Mouse (Mus musculus): ENCODE measurements around the gene Itsn1. TPM values are rescaled to one million over a fixed set of nuclear protein-coding genes. Genes with fewer than 3 reads are reported as not detected.

The Itsn1 gene
- polyA plus RNA-seq, 1 experiment from 2014 or later = 24.5 TPM

- H3K4me1 ChIP-seq (replicated peaks; ENCODE audit: control insufficient read depth, insufficient read depth, low read length) = peaks cover 4% of the 10 kb centered on the region
- H3K9me3 ChIP-seq (ENCODE audit: control insufficient read depth, low read length) = no peaks in the 10 kb centered on the region
- no peak overlapping the region for H3K4me3 ChIP-seq (ENCODE audit: low read depth, low read length)
- ATAC-seq (replicated peaks; ENCODE audit: low FRiP score) (no peak), DNase-seq (ENCODE audit: low spot score) (no peak)
- no peak overlapping the region for H3K4me2 ChIP-seq
- H3K27me3 ChIP-seq (replicated peaks; ENCODE audit: control insufficient read depth, insufficient read depth, low read length) = no peaks in the 10 kb centered on the region
- no peak overlapping the region for H3K27ac ChIP-seq (ENCODE audit: low read depth, low read length)
- 80% methylated on average over 6 of the region's 6 CpGs for WGBS
- peaks cover 2% of the 10 kb centered on the region; the same call in 1 of the 2 replicates for H3K36me3 ChIP-seq (ENCODE audit: control insufficient read depth, insufficient read depth, low read length)
- no peak overlapping the region for H3K9ac ChIP-seq (ENCODE audit: low read depth, low read length)
Measured at GRCm38 (mm10) chr16:91784298-91784697, 55.2 kb downstream of the Itsn1 start.

- H3K4me1 ChIP-seq (replicated peaks; ENCODE audit: control insufficient read depth, insufficient read depth, low read length) = peaks cover 23% of the 10 kb centered on the region
- DNase-seq (ENCODE audit: low spot score) (no peak), ATAC-seq (replicated peaks; ENCODE audit: low FRiP score) (no peak)
- H3K9me3 ChIP-seq (ENCODE audit: control insufficient read depth, low read length) = no peaks in the 10 kb centered on the region
- no peaks in the 10 kb centered on the region for H3K27me3 ChIP-seq (replicated peaks; ENCODE audit: control insufficient read depth, insufficient read depth, low read length)
- no peak overlapping the region for H3K27ac ChIP-seq (ENCODE audit: low read depth, low read length)
- H3K4me3 ChIP-seq (ENCODE audit: low read depth, low read length) = no peak overlapping the region
- peaks cover 2% of the 10 kb centered on the region; the same call in 1 of the 2 replicates for H3K36me3 ChIP-seq (ENCODE audit: control insufficient read depth, insufficient read depth, low read length)
- H3K4me2 ChIP-seq = no peak overlapping the region
- 85% methylated on average over 10 of the region's 10 CpGs for WGBS
- H3K9ac ChIP-seq (ENCODE audit: low read depth, low read length) = no peak overlapping the region
Measured at GRCm38 (mm10) chr16:91786425-91786824, 57.3 kb downstream of the Itsn1 start.

- Histone ChIP-seq H3K4me1 (replicated peaks; ENCODE audit: control insufficient read depth, insufficient read depth, low read length) (peaks cover 33% of the 10 kb centered on the region), H3K27me3 (replicated peaks; ENCODE audit: control insufficient read depth, insufficient read depth, low read length) (no peaks in the 10 kb centered on the region), H3K36me3 (ENCODE audit: control insufficient read depth, insufficient read depth, low read length) (peaks cover 5% of the 10 kb centered on the region; the same call in 1 of the 2 replicates), H3K27ac (ENCODE audit: low read depth, low read length) (peak overlapping the region; percentile 75), H3K9me3 (ENCODE audit: control insufficient read depth, low read length) (no peaks in the 10 kb centered on the region), H3K4me2 (peak overlapping the region; percentile 45), H3K4me3 (ENCODE audit: low read depth, low read length) (no peak overlapping the region), H3K9ac (ENCODE audit: low read depth, low read length) (peak overlapping the region; percentile 7; the same call in 1 of the 2 replicates)
- DNase-seq (ENCODE audit: low spot score) (no peak), ATAC-seq (replicated peaks; ENCODE audit: low FRiP score) (peak; percentile 89)
- WGBS = 20% methylated on average over 6 of the region's 6 CpGs
Measured at GRCm38 (mm10) chr16:91789728-91790127, 60.6 kb downstream of the Itsn1 start.

- Histone ChIP-seq H3K4me2 (no peak overlapping the region), H3K27me3 (replicated peaks; ENCODE audit: control insufficient read depth, insufficient read depth, low read length) (no peaks in the 10 kb centered on the region; the same call in 1 of the 2 replicates), H3K9me3 (ENCODE audit: control insufficient read depth, low read length) (no peaks in the 10 kb centered on the region), H3K27ac (ENCODE audit: low read depth, low read length) (no peak overlapping the region), H3K4me1 (replicated peaks; ENCODE audit: control insufficient read depth, insufficient read depth, low read length) (peaks cover 30% of the 10 kb centered on the region), H3K9ac (ENCODE audit: low read depth, low read length) (no peak overlapping the region), H3K4me3 (ENCODE audit: low read depth, low read length) (no peak overlapping the region), H3K36me3 (ENCODE audit: control insufficient read depth, insufficient read depth, low read length) (peaks cover 10% of the 10 kb centered on the region; the same call in 1 of the 2 replicates)
- ATAC-seq (replicated peaks; ENCODE audit: low FRiP score) (no peak), DNase-seq (ENCODE audit: low spot score) (no peak)
- WGBS = 65% methylated on average over 8 of the region's 8 CpGs
Measured at GRCm38 (mm10) chr16:91792477-91793196, 63.6 kb downstream of the Itsn1 start.

GRCm38 (mm10) chr16:91793507-91794278 is 64.6 kb downstream of the Itsn1 start:
- H3K27me3 ChIP-seq (replicated peaks; ENCODE audit: control insufficient read depth, insufficient read depth, low read length) = no peaks in the 10 kb centered on the region; the same call in 1 of the 2 replicates
- 0 out of 2 replicates have a peak overlapping the region, but pooled peaks have one; percentile 8 for H3K9ac ChIP-seq (ENCODE audit: low read depth, low read length)
- DNase-seq (ENCODE audit: low spot score) (no peak), ATAC-seq (replicated peaks; ENCODE audit: low FRiP score) (no peak)
- peak overlapping the region; percentile 53 for H3K4me2 ChIP-seq
- peaks cover 30% of the 10 kb centered on the region for H3K4me1 ChIP-seq (replicated peaks; ENCODE audit: control insufficient read depth, insufficient read depth, low read length)
- H3K36me3 ChIP-seq (ENCODE audit: control insufficient read depth, insufficient read depth, low read length) = peaks cover 10% of the 10 kb centered on the region; the same call in 1 of the 2 replicates
- WGBS = 40% methylated on average over 13 of the region's 13 CpGs
- H3K27ac ChIP-seq (ENCODE audit: low read depth, low read length) = peak overlapping the region; percentile 49
- no peak overlapping the region for H3K4me3 ChIP-seq (ENCODE audit: low read depth, low read length)
- no peaks in the 10 kb centered on the region for H3K9me3 ChIP-seq (ENCODE audit: control insufficient read depth, low read length)

GRCm38 (mm10) chr16:91794306-91794705 is 65.2 kb downstream of the Itsn1 start:
- no peak for DNase-seq (ENCODE audit: low spot score)
- ATAC-seq (replicated peaks; ENCODE audit: low FRiP score) = no peak
- H3K9ac ChIP-seq (ENCODE audit: low read depth, low read length) = no peak overlapping the region
- H3K27me3 ChIP-seq (replicated peaks; ENCODE audit: control insufficient read depth, insufficient read depth, low read length) = no peaks in the 10 kb centered on the region; the same call in 1 of the 2 replicates
- 63% methylated on average over 7 of the region's 7 CpGs for WGBS
- H3K4me3 ChIP-seq (ENCODE audit: low read depth, low read length) = no peak overlapping the region
- peak overlapping the region; percentile 49 for H3K27ac ChIP-seq (ENCODE audit: low read depth, low read length)
- peaks cover 10% of the 10 kb centered on the region; the same call in 1 of the 2 replicates for H3K36me3 ChIP-seq (ENCODE audit: control insufficient read depth, insufficient read depth, low read length)
- H3K4me1 ChIP-seq (replicated peaks; ENCODE audit: control insufficient read depth, insufficient read depth, low read length) = peaks cover 29% of the 10 kb centered on the region
- peak overlapping the region; percentile 2 for H3K4me2 ChIP-seq
- no peaks in the 10 kb centered on the region for H3K9me3 ChIP-seq (ENCODE audit: control insufficient read depth, low read length)

GRCm38 (mm10) chr16:91795044-91795443 is 66.0 kb downstream of the Itsn1 start:
- no peak for ATAC-seq (replicated peaks; ENCODE audit: low FRiP score)

GRCm38 (mm10) chr16:91795606-91796005 is 66.5 kb downstream of the Itsn1 start:
- Histone ChIP-seq H3K4me3 (ENCODE audit: low read depth, low read length) (no peak overlapping the region), H3K9ac (ENCODE audit: low read depth, low read length) (no peak overlapping the region), H3K27me3 (replicated peaks; ENCODE audit: control insufficient read depth, insufficient read depth, low read length) (no peaks in the 10 kb centered on the region; the same call in 1 of the 2 replicates), H3K36me3 (ENCODE audit: control insufficient read depth, insufficient read depth, low read length) (peaks cover 10% of the 10 kb centered on the region; the same call in 1 of the 2 replicates), H3K9me3 (ENCODE audit: control insufficient read depth, low read length) (no peaks in the 10 kb centered on the region), H3K27ac (ENCODE audit: low read depth, low read length) (no peak overlapping the region), H3K4me2 (no peak overlapping the region), H3K4me1 (replicated peaks; ENCODE audit: control insufficient read depth, insufficient read depth, low read length) (peaks cover 16% of the 10 kb centered on the region)
- 91% methylated on average over 9 of the region's 9 CpGs for WGBS
- DNase-seq (ENCODE audit: low spot score) (no peak), ATAC-seq (replicated peaks; ENCODE audit: low FRiP score) (no peak)

More at GRCm38 (mm10) chr16:91795044-91795443, 66.0 kb downstream of the Itsn1 start:
- no peak for DNase-seq (ENCODE audit: low spot score)
- peak overlapping the region; percentile 17; the same call in 1 of the 2 replicates for H3K4me2 ChIP-seq
- H3K36me3 ChIP-seq (ENCODE audit: control insufficient read depth, insufficient read depth, low read length) = peaks cover 10% of the 10 kb centered on the region; the same call in 1 of the 2 replicates
- no peak overlapping the region for H3K9ac ChIP-seq (ENCODE audit: low read depth, low read length)
- H3K27ac ChIP-seq (ENCODE audit: low read depth, low read length) = peak overlapping the region; percentile 49; the same call in 1 of the 2 replicates
- no peaks in the 10 kb centered on the region for H3K9me3 ChIP-seq (ENCODE audit: control insufficient read depth, low read length)
- 86% methylated on average over 2 of the region's 2 CpGs for WGBS
- H3K4me1 ChIP-seq (replicated peaks; ENCODE audit: control insufficient read depth, insufficient read depth, low read length) = peaks cover 22% of the 10 kb centered on the region
- no peak overlapping the region for H3K4me3 ChIP-seq (ENCODE audit: low read depth, low read length)
- no peaks in the 10 kb centered on the region; the same call in 1 of the 2 replicates for H3K27me3 ChIP-seq (replicated peaks; ENCODE audit: control insufficient read depth, insufficient read depth, low read length)
